Mouse (Mus musculus) kidney, adult 2 months (tissue): Measurements from ENCODE around the gene Ccdc144b. TPM values are rescaled to one million over a fixed set of nuclear protein-coding genes. Genes with fewer than 3 reads are reported as not detected.
A peak's percentile ranks its signal among the peaks of the same experiment; 100 is the strongest.

Experiments used
- DNase-seq: peaks from one replicate; pipeline ENCODE4 v3.0.0; 2021
- H3K27ac ChIP-seq: fragments of 200-500 bp; 2 replicates; pipeline ENCODE4 v1.5.1; 2012; ENCODE audit warnings: low read depth, low read length, control low read depth, inconsistent platforms; ENCODE audit not compliant: insufficient read depth
- H3K27me3 ChIP-seq: fragments of 200-500 bp; replicated peaks from 2 replicates; pipeline ENCODE4 v1.6.1; 2012; ENCODE audit warnings: mild to moderate bottlenecking, moderate library complexity, low read length, inconsistent platforms; ENCODE audit not compliant: control insufficient read depth, insufficient read depth
- H3K36me3 ChIP-seq: fragments of 200-500 bp; 2 replicates; pipeline ENCODE4 v1.6.1; 2012; ENCODE audit warnings: mild to moderate bottlenecking, moderate library complexity, low read length, inconsistent platforms; ENCODE audit not compliant: control insufficient read depth, insufficient read depth
- H3K4me1 ChIP-seq: fragments of 200-500 bp; 2 replicates; pipeline ENCODE4 v1.6.1; 2011; ENCODE audit warnings: low read length; ENCODE audit not compliant: control insufficient read depth, insufficient read depth
- H3K4me3 ChIP-seq: fragments of 200-500 bp; 2 replicates; pipeline ENCODE4 v1.5.1; 2011; ENCODE audit warnings: mild to moderate bottlenecking, low read depth, low read length, control low read depth; ENCODE audit not compliant: insufficient read depth
- CTCF ChIP-seq: fragments of 200-500 bp; conservative IDR thresholded peaks from 2 replicates; pipeline ENCODE4 v1.5.1; 2011; ENCODE audit warnings: low read depth, mild to moderate bottlenecking, control low read depth, low read length, moderate library complexity, mixed read lengths; ENCODE audit not compliant: insufficient read depth, insufficient read length
- POLR2A ChIP-seq: fragments of 200-500 bp; IDR thresholded peaks from one replicate; pipeline ENCODE4 v1.6.1; 2011; ENCODE audit warnings: low read depth, low read length, control low read depth
- WGBS: fragments of 180-500 bp; shearing (Covaris S2); methylation state at CpG from one replicate; pipeline ENCODE4 v1.1.7; 2018; 5-methylcytosine and 5-hydroxymethylcytosine counted together
- polyA plus RNA-seq: library from polyadenylated mRNA; depleted of rRNA; stranded (reverse); fragments of >200 nt; gene quantifications from 2 replicates; pipeline ENCODE4 v1.2.3, GENCODE M21; 2012; rRNA removed

Ccdc144b gene
- polyA plus RNA-seq, 1 experiment: 0.05 TPM

GRCm38 (mm10) chr3:35970441-35970840 lies 82.9 kb downstream of the Ccdc144b start:
- peak; percentile 75 for DNase-seq
- Histone ChIP-seq H3K27me3 (no peaks in the 10 kb centered on the region), H3K4me1 (no peaks in the 10 kb centered on the region; the same call in 1 of the 2 replicates), H3K27ac (no peak overlapping the region), H3K4me3 (no peak overlapping the region), H3K36me3 (peaks cover 3% of the 10 kb centered on the region)
- TF ChIP-seq POLR2A: no peak
- no peak for TF ChIP-seq CTCF
- 40% methylated on average over 4 of the region's 4 CpGs for WGBS

GRCm38 (mm10) chr3:35967366-35967921 lies 85.9 kb downstream of the Ccdc144b start:
- 85% methylated on average over 8 of the region's 8 CpGs for WGBS
- TF ChIP-seq CTCF (no peak), POLR2A (no peak)

GRCm38 (mm10) chr3:35966493-35966892 lies 86.9 kb downstream of the Ccdc144b start:
- no peaks in the 10 kb centered on the region for H3K27me3 ChIP-seq
- H3K36me3 ChIP-seq: peaks cover 9% of the 10 kb centered on the region
- H3K27ac ChIP-seq: no peak overlapping the region
- H3K4me1 ChIP-seq: peaks cover 3% of the 10 kb centered on the region; the same call in 1 of the 2 replicates
- H3K4me3 ChIP-seq: no peak overlapping the region
- 82% methylated on average over 2 of the region's 2 CpGs for WGBS
- no peak for TF ChIP-seq CTCF
- no peak for TF ChIP-seq POLR2A
- DNase-seq: no peak

More at GRCm38 (mm10) chr3:35967366-35967921, 85.9 kb downstream of the Ccdc144b start:
- Histone ChIP-seq H3K36me3 (peaks cover 9% of the 10 kb centered on the region), H3K27me3 (no peaks in the 10 kb centered on the region), H3K4me1 (peaks cover 3% of the 10 kb centered on the region; the same call in 1 of the 2 replicates), H3K27ac (no peak overlapping the region), H3K4me3 (no peak overlapping the region)
- DNase-seq: no peak

- DNase-seq: no peak
- Histone ChIP-seq H3K27ac (no peak overlapping the region), H3K36me3 (peaks cover 9% of the 10 kb centered on the region), H3K27me3 (no peaks in the 10 kb centered on the region), H3K4me1 (0 out of 2 replicates have a peak, but pooled peaks cover 3% of the 10 kb centered on the region), H3K4me3 (no peak overlapping the region)
- TF ChIP-seq POLR2A (no peak), CTCF (no peak)
- 83% methylated on average over 4 of the region's 4 CpGs for WGBS
Measured at GRCm38 (mm10) chr3:35964928-35965327, 88.4 kb downstream of the Ccdc144b start.

- no peak for DNase-seq
- WGBS: 64% methylated on average over 5 of the region's 5 CpGs
- TF ChIP-seq POLR2A (no peak), CTCF (no peak)
- Histone ChIP-seq H3K27ac (peak overlapping the region; percentile 52; the same call in 1 of the 2 replicates), H3K36me3 (peaks cover 9% of the 10 kb centered on the region), H3K4me1 (0 out of 2 replicates have a peak, but pooled peaks cover 3% of the 10 kb centered on the region), H3K4me3 (no peak overlapping the region), H3K27me3 (no peaks in the 10 kb centered on the region)
Measured at GRCm38 (mm10) chr3:35963921-35964320, 89.4 kb downstream of the Ccdc144b start.

- no peak for DNase-seq
- peaks cover 8% of the 10 kb centered on the region for H3K36me3 ChIP-seq
- H3K4me1 ChIP-seq: 0 out of 2 replicates have a peak, but pooled peaks cover 3% of the 10 kb centered on the region
- no peak overlapping the region for H3K27ac ChIP-seq
- no peaks in the 10 kb centered on the region for H3K27me3 ChIP-seq
- no peak for TF ChIP-seq POLR2A
- TF ChIP-seq CTCF: no peak
- 91% methylated on average over 4 of the region's 4 CpGs for WGBS
- H3K4me3 ChIP-seq: no peak overlapping the region
Measured at GRCm38 (mm10) chr3:35963401-35963800, 89.9 kb downstream of the Ccdc144b start.

GRCm38 (mm10) chr3:35962967-35963366 lies 90.4 kb downstream of the Ccdc144b start:
- peaks cover 8% of the 10 kb centered on the region for H3K36me3 ChIP-seq
- 95% methylated on average over 5 of the region's 5 CpGs for WGBS
- H3K4me3 ChIP-seq: no peak overlapping the region
- H3K4me1 ChIP-seq: 0 out of 2 replicates have a peak, but pooled peaks cover 3% of the 10 kb centered on the region
- no peak for DNase-seq
- H3K27ac ChIP-seq: no peak overlapping the region
- no peaks in the 10 kb centered on the region for H3K27me3 ChIP-seq
- TF ChIP-seq POLR2A (no peak), CTCF (peak; percentile 33)

Other genes with a start within 250 kb of the Ccdc144b start
- gene Dcun1d1, start 116.1 kb downstream of the Ccdc144b start, polyA plus RNA-seq: 8.2 and 11.9 TPM in 2 replicates
- 73.3 and 73.7 TPM in 2 replicates for gene Mccc1, start 52.9 kb downstream of the Ccdc144b start, polyA plus RNA-seq
- 41.1 and 45.5 TPM in 2 replicates for gene Acad9, start 12.4 kb upstream of the Ccdc144b start, polyA plus RNA-seq
- 1.0 and 1.3 TPM in 2 replicates for gene D3Ertd254e, start 97.5 kb upstream of the Ccdc144b start, polyA plus RNA-seq
- gene Qrfpr, start 168.8 kb upstream of the Ccdc144b start, polyA plus RNA-seq: not detected in 2 replicates